Mouse (Mus musculus) heart, adult 2 months (tissue): ENCODE measurements around the gene Hspd1. TPM values are rescaled to one million over a fixed set of nuclear protein-coding genes. Genes with fewer than 3 reads are reported as not detected.

Experiments used
- DNase-seq, 2 experiments: peaks; one replicate each; pipeline ENCODE4 v3.0.0; 2021
- H3K27ac ChIP-seq: fragments of 200-600 bp; 2 replicates; pipeline ENCODE4 v1.8.1; 2022
- H3K27me3 ChIP-seq: fragments of 200-500 bp; 2 replicates; pipeline ENCODE4 v1.6.1; 2012; ENCODE audit warnings: mild to moderate bottlenecking, low read length, inconsistent platforms, mixed read lengths; ENCODE audit not compliant: control insufficient read depth, insufficient read depth
- H3K36me3 ChIP-seq: fragments of 200-500 bp; 2 replicates; pipeline ENCODE4 v1.6.1; 2012; ENCODE audit warnings: low read length, inconsistent platforms; ENCODE audit not compliant: control insufficient read depth, insufficient read depth
- H3K4me1 ChIP-seq: fragments of 200-500 bp; 2 replicates; pipeline ENCODE4 v1.6.1; 2011; ENCODE audit warnings: low read length; ENCODE audit not compliant: control insufficient read depth, insufficient read depth
- H3K4me3 ChIP-seq: fragments of 200-600 bp; 2 replicates; pipeline ENCODE4 v1.8.1; 2022
- H3K79me2 ChIP-seq: fragments of 200-500 bp; replicated peaks from 2 replicates; pipeline ENCODE4 v1.6.1; 2012; ENCODE audit warnings: mild to moderate bottlenecking, inconsistent platforms, low read length, moderate library complexity, mixed read lengths; ENCODE audit not compliant: control insufficient read depth, insufficient read depth
- H3K9ac ChIP-seq: fragments of 200-500 bp; 2 replicates; pipeline ENCODE4 v1.6.1; 2012; ENCODE audit warnings: low read depth, mild to moderate bottlenecking, control low read depth, inconsistent platforms, low read length, mixed read lengths
- CTCF ChIP-seq: fragments of 200-600 bp; IDR thresholded peaks from 2 replicates; pipeline ENCODE4 v1.8.1; 2022; ENCODE audit warnings: antibody characterized with exemption, mild to moderate bottlenecking, moderate library complexity
- EP300 ChIP-seq: fragments of 200-500 bp; IDR thresholded peaks from 2 replicates; pipeline ENCODE4 v1.6.1; 2011; ENCODE audit warnings: low read depth, low read length, control low read depth; ENCODE audit not compliant: insufficient read depth
- POLR2A ChIP-seq: fragments of 200-500 bp; IDR thresholded peaks from 2 replicates; pipeline ENCODE4 v1.6.1; 2011; ENCODE audit warnings: mild to moderate bottlenecking, low read depth, low read length, control low read depth; ENCODE audit not compliant: insufficient read depth
- WGBS: fragments of 180-500 bp; shearing (Covaris S2); methylation state at CpG from one replicate; pipeline ENCODE4 v1.1.7; 2018; 5-methylcytosine and 5-hydroxymethylcytosine counted together
- intact Hi-C: fragments of 180-260 bp; cut with DNase I; formaldehyde crosslinking; loops from one replicate; pipeline ENCODE4 v1.15.1; 2025
- polyA plus RNA-seq: library from polyadenylated mRNA; depleted of rRNA; stranded (reverse); fragments of >200 nt; gene quantifications from 2 replicates; pipeline ENCODE4 v1.2.3, GENCODE M21; 2012
- total RNA-seq, 2 experiments: library from RNA; stranded (reverse); gene quantifications; 2 replicates each; pipeline ENCODE4 v1.2.3; 2021

Gene Hspd1
- total and polyA plus RNA-seq, 3 experiments, result 68.5 to 383 (median 373) TPM

DNA sequence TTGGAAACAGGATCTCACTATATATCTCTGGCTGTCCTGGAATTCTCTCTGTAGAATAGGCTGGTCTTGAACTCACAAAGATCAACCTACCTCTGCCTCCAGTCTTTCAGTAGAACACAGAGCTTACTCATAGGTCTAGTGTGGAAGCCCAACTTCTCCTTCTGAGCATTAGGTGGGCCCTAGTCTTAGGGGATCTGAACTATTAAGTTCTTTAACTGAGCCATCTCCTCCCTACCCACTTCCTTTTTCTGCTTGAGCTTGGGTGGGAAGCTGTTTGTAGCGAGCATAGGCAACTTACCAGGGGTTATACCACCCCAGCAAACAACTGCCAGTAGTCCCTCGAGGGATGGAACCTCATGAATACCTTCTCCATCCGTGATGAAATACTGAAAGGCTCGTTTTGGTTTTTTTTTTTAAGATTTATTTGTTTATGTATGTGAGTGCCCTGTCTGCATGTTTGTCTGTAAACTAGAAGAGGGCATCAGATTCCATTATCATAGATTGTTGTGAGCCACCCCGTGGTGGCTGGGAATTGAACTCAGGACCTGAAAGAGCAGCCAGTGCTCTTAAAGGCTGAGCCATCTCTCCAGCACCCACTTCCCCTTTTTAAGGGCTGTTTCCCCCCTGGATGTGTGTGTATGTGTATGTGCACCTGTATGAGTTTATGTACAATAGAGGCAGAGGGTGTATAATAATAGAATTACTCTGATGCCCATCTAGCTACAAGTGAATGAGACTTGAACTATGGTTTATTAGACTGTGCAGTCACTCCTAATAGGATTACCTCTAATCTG is 32.5 kb downstream of the Hspd1 start:
- TF ChIP-seq POLR2A (no peak), CTCF (no peak), EP300 (no peak)
- Histone ChIP-seq H3K79me2 (peaks cover 12% of the 10 kb centered on the region), H3K4me1 (peaks cover 21% of the 10 kb centered on the region), H3K36me3 (peaks cover 45% of the 10 kb centered on the region), H3K9ac (no peak overlapping the region), H3K27ac (no peak overlapping the region; the same call in 1 of the 2 replicates), H3K4me3 (no peak overlapping the region), H3K27me3 (no peaks in the 10 kb centered on the region)
- intact Hi-C loops, result no loop called here
- WGBS, result 74% methylated on average over 5 of the region's 5 CpGs
- no peak for DNase-seq

- no peaks in the 10 kb centered on the region for H3K27me3 ChIP-seq
- peaks cover 40% of the 10 kb centered on the region for H3K36me3 ChIP-seq
- TF ChIP-seq POLR2A, result no peak
- no peak for TF ChIP-seq EP300
- TF ChIP-seq CTCF, result no peak
- peaks cover 12% of the 10 kb centered on the region for H3K79me2 ChIP-seq
- H3K4me3 ChIP-seq, result peak overlapping the region; percentile 97
- 41% methylated on average over 4 of the region's 4 CpGs for WGBS
- intact Hi-C loops, result loop anchor here (1.0 to 5.0 kb wide), 3 partner anchors 26 to 79 kb away; partner anchors contain the start of genes Mob4 and Sf3b1
- peaks cover 13% of the 10 kb centered on the region for H3K4me1 ChIP-seq
- peak overlapping the region; percentile 99 for H3K27ac ChIP-seq
- peak overlapping the region; percentile 95 for H3K9ac ChIP-seq
- DNase-seq, result no peak
Measured at GRCm38 (mm10) chr1:55053596-55053995, 34.4 kb downstream of the Hspd1 start.

DNA sequence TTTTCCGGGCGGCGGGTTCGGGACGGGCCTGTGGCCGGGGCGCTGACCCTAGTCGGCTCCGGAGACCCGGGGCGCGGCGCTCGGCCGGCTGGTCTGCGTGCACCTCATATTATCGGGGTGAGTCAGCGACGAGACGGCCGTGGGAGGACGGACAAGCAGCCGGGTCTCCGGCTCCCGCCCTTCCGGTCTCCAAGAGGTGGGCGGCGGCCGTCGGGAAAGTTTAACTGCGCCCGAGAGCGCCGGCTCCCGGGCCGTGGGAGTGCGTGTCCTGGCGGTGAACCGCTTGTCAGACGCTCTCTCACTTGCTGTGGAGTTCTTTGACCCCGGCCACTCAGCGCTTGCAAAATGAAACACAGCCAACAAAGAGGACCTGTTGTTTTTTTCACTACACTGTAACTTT is 35.0 kb downstream of the Hspd1 start:
- peaks cover 11% of the 10 kb centered on the region for H3K4me1 ChIP-seq
- under 1% methylated on average over 42 of the region's 42 CpGs for WGBS
- peak overlapping the region; percentile 97 for H3K4me3 ChIP-seq
- intact Hi-C loops, result loop anchor here (1.0 to 5.0 kb wide), 3 partner anchors 26 to 79 kb away; partner anchors contain the start of genes Mob4 and Sf3b1
- peak in 1 of 2 experiments; percentile 90 for DNase-seq
- H3K36me3 ChIP-seq, result peaks cover 39% of the 10 kb centered on the region
- no peaks in the 10 kb centered on the region for H3K27me3 ChIP-seq
- H3K9ac ChIP-seq, result peak overlapping the region; percentile 95
- H3K27ac ChIP-seq, result peak overlapping the region; percentile 99
- TF ChIP-seq POLR2A (no peak), EP300 (no peak), CTCF (peak; percentile 50)
- peaks cover 10% of the 10 kb centered on the region for H3K79me2 ChIP-seq

GRCm38 (mm10) chr1:55052355-55052953 is 35.6 kb downstream of the Hspd1 start, which contains the start of gene Coq10b:
TSS of gene Coq10b (plus strand) at chr1:55052770.
- H3K27ac ChIP-seq, result peak within 1 kb of the TSS; percentile 99
- intact Hi-C loops, result loop anchor here (2.0 to 5.0 kb wide), 2 partner anchors 34 to 80 kb away; partner anchors contain the start of gene Mob4
- no peaks in the 10 kb centered on the region for H3K27me3 ChIP-seq
- DNase-seq, result peak; percentile 99 to 100
- H3K79me2 ChIP-seq, result peaks cover 10% of the 10 kb centered on the region
- H3K4me3 ChIP-seq, result peak within 1 kb of the TSS; percentile 97
- TF ChIP-seq EP300, result peak; percentile 86
- peak; percentile 47 for TF ChIP-seq CTCF
- TF ChIP-seq POLR2A, result peak; percentile 81
- H3K9ac ChIP-seq, result peak within 1 kb of the TSS; percentile 95
- H3K36me3 ChIP-seq, result peaks cover 33% of the 10 kb centered on the region
- WGBS, result under 1% methylated on average over 46 of the region's 46 CpGs
- H3K4me1 ChIP-seq, result peaks cover 10% of the 10 kb centered on the region

DNA sequence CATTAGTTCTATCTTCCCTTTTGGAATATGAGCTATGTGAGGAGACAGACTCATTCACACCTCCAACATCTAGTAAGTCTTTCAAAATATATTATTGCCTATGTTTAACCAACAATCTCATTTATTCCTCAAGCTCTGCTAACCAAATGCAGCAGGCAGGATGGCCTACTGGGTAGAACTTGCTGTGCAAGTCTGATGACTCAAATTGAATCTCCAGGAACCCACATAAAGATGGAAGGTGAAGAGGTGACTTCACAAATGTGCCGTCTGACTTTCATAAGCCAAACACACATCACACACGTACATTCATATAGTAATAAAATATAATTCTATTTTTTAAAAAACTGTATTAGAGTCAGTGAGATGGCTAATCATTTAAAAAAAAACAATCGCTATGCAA is 36.4 kb downstream of the Hspd1 start:
- no peak for TF ChIP-seq CTCF
- TF ChIP-seq POLR2A, result no peak
- no peak for TF ChIP-seq EP300
- peaks cover 29% of the 10 kb centered on the region for H3K36me3 ChIP-seq
- intact Hi-C loops, result loop anchor here (2.0 to 5.0 kb wide), 2 partner anchors 35 to 81 kb away; partner anchors contain the start of gene Mob4
- 80% methylated on average over 3 of the region's 3 CpGs for WGBS
- H3K9ac ChIP-seq, result no peak overlapping the region; the same call in 1 of the 2 replicates
- no peak for DNase-seq
- peak overlapping the region; percentile 59 for H3K4me3 ChIP-seq
- peaks cover 7% of the 10 kb centered on the region for H3K79me2 ChIP-seq
- peak overlapping the region; percentile 99 for H3K27ac ChIP-seq
- H3K27me3 ChIP-seq, result no peaks in the 10 kb centered on the region
- peaks cover 6% of the 10 kb centered on the region for H3K4me1 ChIP-seq
